ENCODE assay signal across 21 mouse cellular contexts in the genomic region with DNA sequence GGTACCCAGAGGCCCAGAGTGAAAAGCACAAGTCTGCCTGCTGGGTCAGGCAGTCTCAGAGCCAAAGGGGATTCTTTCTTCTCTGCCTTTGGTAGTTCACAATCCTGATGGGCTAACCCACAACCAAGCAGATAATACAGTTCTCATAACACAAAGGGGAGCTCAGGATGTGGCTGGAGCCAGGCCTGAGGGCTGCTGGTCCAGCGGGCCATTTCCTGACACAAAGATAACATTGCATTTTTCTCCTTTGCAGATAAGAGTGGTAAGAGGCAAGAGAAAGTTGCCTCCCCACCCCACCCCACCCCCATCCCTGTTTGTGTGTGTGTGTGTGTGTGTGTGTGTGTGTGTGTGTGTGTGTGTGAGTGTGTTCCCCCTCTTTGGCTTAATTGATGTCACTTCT.
"Had no signal": no experiment of that assay in that cellular context is flagged by ENCODE, and none has a peak within 500 bp of the region (broad histone marks: within the 10 kb centered on the region; RNA-seq: fewer than 3 reads in every experiment).

No protein-coding gene starts in this region.

- H3K9ac ChIP-seq: liver, embryonic 13.5 days; liver, postnatal 0 days; lung, embryonic 14.5 days; midbrain, embryonic 12.5 days; midbrain, embryonic 15.5 days; neural tube, embryonic 12.5 days; neural tube, embryonic 15.5 days had no signal

- H3K9me3 ChIP-seq: liver, embryonic 13.5 days; midbrain, embryonic 12.5 days; midbrain, embryonic 15.5 days; neural tube, embryonic 12.5 days; neural tube, embryonic 15.5 days had no signal

- H3K4me3 ChIP-seq: layer of hippocampus, adult 2 months; left cerebral cortex, adult 2 months; liver, embryonic 13.5 days; midbrain, embryonic 12.5 days; midbrain, embryonic 15.5 days; neural tube, embryonic 12.5 days; neural tube, embryonic 15.5 days had no signal

- H3K4me2 ChIP-seq: liver, embryonic 13.5 days; lung, embryonic 14.5 days; midbrain, embryonic 12.5 days; midbrain, embryonic 15.5 days; neural tube, embryonic 12.5 days; neural tube, embryonic 15.5 days had no signal

- ATAC-seq: liver, postnatal 0 days; lung, postnatal 0 days; midbrain, embryonic 15.5 days had no signal

- DNase-seq: kidney, postnatal 25 days; layer of hippocampus, postnatal 36 days; liver, embryonic 13.5 days; liver, postnatal 0 days; lung, embryonic 14.5 days; right cerebral cortex, adult 18-20 months; right cerebral cortex, postnatal 14 days; right cerebral cortex, postnatal 4 days; thymus, adult 2 months; thymus, postnatal 14 days; thymus, postnatal 4 days had no signal

- H3K27me3 ChIP-seq: liver, embryonic 13.5 days; midbrain, embryonic 12.5 days; midbrain, embryonic 15.5 days; neural tube, embryonic 12.5 days; neural tube, embryonic 15.5 days had no signal

- H3K4me1 ChIP-seq: liver, embryonic 13.5 days; midbrain, embryonic 12.5 days; midbrain, embryonic 15.5 days; neural tube, embryonic 12.5 days; neural tube, embryonic 15.5 days had no signal

- H3K27ac ChIP-seq: kidney, postnatal 0 days; layer of hippocampus, adult 2 months; left cerebral cortex, adult 2 months; liver, embryonic 13.5 days; macrophage; midbrain, embryonic 12.5 days; midbrain, embryonic 15.5 days; neural tube, embryonic 12.5 days; neural tube, embryonic 15.5 days; stomach, postnatal 0 days had no signal

- H3K36me3 ChIP-seq: liver, embryonic 13.5 days; midbrain, embryonic 12.5 days; midbrain, embryonic 15.5 days; neural tube, embryonic 12.5 days; neural tube, embryonic 15.5 days had no signal
